Mouse (Mus musculus): ENCODE measurements at regions not wholly inside any gene's neighbourhood (a gene's known extent, or its start where the extent isn't known, plus 50 kb on each side); places are given as distances from the start of the nearest gene placed in this dataset.

- TF ChIP-seq CTCF (IDR thresholded peaks at IDR 0.05; ENCODE audit: insufficient read depth, low read depth, low read length) = no peak
- TF ChIP-seq POLR2A (IDR thresholded peaks at IDR 0.05; ENCODE audit: insufficient read depth, low read depth, low read length) = no peak
Measured at GRCm38 (mm10) chr19:14871178-14871867, 273.5 kb upstream of the Tle4 start.
